Mouse (Mus musculus) skeletal muscle tissue, adult 2 months (tissue): ENCODE results near the gene Gsn.

ENCODE experiments used
- DNase-seq: peaks from one replicate; pipeline ENCODE4 v3.0.0-alpha.2; 2012; ENCODE audit warnings: low read depth, low spot score

The Gsn gene

GRCm38 (mm10) chr2:35278371-35279210 lies 22.4 kb downstream of the Gsn start:
- peak; percentile 79 for DNase-seq

GRCm38 (mm10) chr2:35280001-35280400 lies 23.8 kb downstream of the Gsn start:
- DNase-seq = no peak

- peak; percentile 86 for DNase-seq
Measured at GRCm38 (mm10) chr2:35282214-35282613, 26.0 kb downstream of the Gsn start.

GRCm38 (mm10) chr2:35283997-35284396 lies 27.8 kb downstream of the Gsn start:
- no peak for DNase-seq

GRCm38 (mm10) chr2:35285209-35285608 lies 29.0 kb downstream of the Gsn start:
- DNase-seq = no peak

GRCm38 (mm10) chr2:35287017-35287620 lies 30.9 kb downstream of the Gsn start:
- no peak for DNase-seq

GRCm38 (mm10) chr2:35288758-35289635 lies 32.8 kb downstream of the Gsn start:
- DNase-seq = peak; percentile 47

- DNase-seq = no peak
Measured at GRCm38 (mm10) chr2:35291856-35292255, 35.7 kb downstream of the Gsn start.

- no peak for DNase-seq
Measured at GRCm38 (mm10) chr2:35292700-35293099, 36.5 kb downstream of the Gsn start.

- no peak for DNase-seq
Measured at GRCm38 (mm10) chr2:35293291-35293690, 37.1 kb downstream of the Gsn start.

- peak; percentile 69 for DNase-seq
Measured at GRCm38 (mm10) chr2:35297703-35298332, 41.6 kb downstream of the Gsn start.

GRCm38 (mm10) chr2:35299437-35299836 lies 43.3 kb downstream of the Gsn start:
- no peak for DNase-seq

GRCm38 (mm10) chr2:35302049-35302885 lies 46.1 kb downstream of the Gsn start:
- no peak for DNase-seq

- DNase-seq = no peak
Measured at GRCm38 (mm10) chr2:35308166-35308565, 52.0 kb downstream of the Gsn start.

GRCm38 (mm10) chr2:35309906-35310493 lies 53.8 kb downstream of the Gsn start:
- no peak for DNase-seq

GRCm38 (mm10) chr2:35314300-35314699 lies 58.1 kb downstream of the Gsn start:
- DNase-seq = no peak

GRCm38 (mm10) chr2:35317604-35318003 lies 61.4 kb downstream of the Gsn start:
- DNase-seq = no peak

GRCm38 (mm10) chr2:35318405-35318804 lies 62.2 kb downstream of the Gsn start:
- no peak for DNase-seq

GRCm38 (mm10) chr2:35320399-35320798 lies 64.2 kb downstream of the Gsn start:
- no peak for DNase-seq

GRCm38 (mm10) chr2:35322404-35323164 lies 66.4 kb downstream of the Gsn start:
- no peak for DNase-seq
